Mouse (Mus musculus): Measurements from ENCODE around the gene Akap9. TPM values are rescaled to one million over a fixed set of nuclear protein-coding genes. Genes with fewer than 3 reads are reported as not detected.
"Not testable (repeated sequence)": the region's sequence is repeated elsewhere in the genome, so short reads cannot be mapped to it uniquely, and the experiment has no call there.

The Akap9 gene
- polyA plus RNA-seq, 1 experiment from 2014 or later = 198 TPM

- not testable (repeated sequence) for DNase-seq (ENCODE audit: low spot score); H3K27ac ChIP-seq (ENCODE audit: low read depth, low read length); H3K9me3 ChIP-seq (replicated peaks; ENCODE audit: control insufficient read depth, low read length); H3K4me3 ChIP-seq (ENCODE audit: low read depth, low read length); H3K9ac ChIP-seq (ENCODE audit: low read length); H3K27me3 ChIP-seq (replicated peaks; ENCODE audit: control insufficient read depth, insufficient read depth, low read length); ATAC-seq; H3K4me2 ChIP-seq (ENCODE audit: low read length); H3K4me1 ChIP-seq (ENCODE audit: control insufficient read depth, insufficient read depth, low read length)
- H3K36me3 ChIP-seq (ENCODE audit: control insufficient read depth, insufficient read depth, low read length) = peaks cover 13% of the 10 kb centered on the region
- 56% methylated on average over 4 of the region's 4 CpGs for WGBS
These were observed 15.3 kb downstream of the Akap9 start for GRCm38 (mm10) chr5:3943169-3943568.

- Histone ChIP-seq H3K4me3 (ENCODE audit: low read depth, low read length) (no peak overlapping the region), H3K27ac (ENCODE audit: low read depth, low read length) (no peak overlapping the region), H3K9ac (ENCODE audit: low read length) (no peak overlapping the region), H3K27me3 (replicated peaks; ENCODE audit: control insufficient read depth, insufficient read depth, low read length) (no peaks in the 10 kb centered on the region), H3K4me2 (ENCODE audit: low read length) (no peak overlapping the region), H3K9me3 (replicated peaks; ENCODE audit: control insufficient read depth, low read length) (no peaks in the 10 kb centered on the region), H3K4me1 (ENCODE audit: control insufficient read depth, insufficient read depth, low read length) (no peaks in the 10 kb centered on the region), H3K36me3 (ENCODE audit: control insufficient read depth, insufficient read depth, low read length) (peaks cover 85% of the 10 kb centered on the region)
- 93% methylated on average over 6 of the region's 6 CpGs for WGBS
- DNase-seq (ENCODE audit: low spot score) (no peak), ATAC-seq (no peak)
These were observed 24.6 kb downstream of the Akap9 start for GRCm38 (mm10) chr5:3952498-3952897.

DNA sequence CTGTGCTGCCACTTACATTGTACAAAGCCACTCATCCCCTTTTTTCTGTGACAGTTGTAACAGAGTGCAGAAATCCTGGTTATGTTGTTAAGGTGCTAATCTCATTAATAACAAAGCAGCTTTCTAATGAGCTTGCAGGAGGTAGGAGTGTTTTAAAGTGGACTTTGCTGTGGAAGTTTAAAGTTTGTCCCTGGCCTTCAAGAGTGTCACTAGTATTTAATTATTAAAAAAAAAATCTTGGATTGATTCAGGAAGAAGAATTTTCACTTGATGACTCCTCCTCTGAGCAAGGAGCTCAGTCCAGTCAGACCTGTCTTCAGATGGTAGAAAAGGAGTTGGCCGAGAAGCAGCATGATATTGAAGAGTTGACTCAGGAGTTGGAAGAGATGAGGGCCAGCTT lies 26.7 kb downstream of the Akap9 start:
- DNase-seq (ENCODE audit: low spot score) = no peak
- Histone ChIP-seq H3K27ac (ENCODE audit: low read depth, low read length) (no peak overlapping the region), H3K36me3 (ENCODE audit: control insufficient read depth, insufficient read depth, low read length) (peaks cover 83% of the 10 kb centered on the region), H3K9ac (ENCODE audit: low read length) (no peak overlapping the region), H3K9me3 (replicated peaks; ENCODE audit: control insufficient read depth, low read length) (no peaks in the 10 kb centered on the region), H3K4me2 (ENCODE audit: low read length) (no peak overlapping the region), H3K4me1 (ENCODE audit: control insufficient read depth, insufficient read depth, low read length) (no peaks in the 10 kb centered on the region), H3K27me3 (replicated peaks; ENCODE audit: control insufficient read depth, insufficient read depth, low read length) (no peaks in the 10 kb centered on the region), H3K4me3 (ENCODE audit: low read depth, low read length) (no peak overlapping the region)
- no peak for ATAC-seq
- WGBS = 88% methylated on average over 1 of the region's 1 CpGs

DNA sequence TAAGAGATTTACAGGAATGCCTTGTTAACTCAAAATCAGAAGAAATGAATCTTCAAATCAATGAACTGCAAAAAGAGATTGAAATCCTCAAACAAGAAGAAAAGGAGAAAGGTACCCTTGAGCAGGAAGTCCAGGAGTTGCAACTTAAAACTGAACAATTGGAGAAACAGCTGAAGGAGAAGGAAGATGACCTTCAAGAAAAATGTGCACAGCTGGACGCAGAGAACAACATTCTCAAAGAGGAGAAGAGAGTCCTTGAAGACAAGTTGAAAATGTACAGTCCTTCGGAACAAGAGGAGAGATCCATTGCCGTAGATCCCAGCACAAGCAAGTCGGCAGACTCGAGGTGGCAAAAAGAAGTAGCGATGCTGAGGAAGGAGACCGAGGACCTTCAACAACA lies 33.4 kb downstream of the Akap9 start:
- no peak overlapping the region for H3K4me3 ChIP-seq (ENCODE audit: low read depth, low read length)
- no peaks in the 10 kb centered on the region for H3K9me3 ChIP-seq (replicated peaks; ENCODE audit: control insufficient read depth, low read length)
- H3K4me2 ChIP-seq (ENCODE audit: low read length) = no peak overlapping the region
- peaks cover 76% of the 10 kb centered on the region for H3K36me3 ChIP-seq (ENCODE audit: control insufficient read depth, insufficient read depth, low read length)
- H3K4me1 ChIP-seq (ENCODE audit: control insufficient read depth, insufficient read depth, low read length) = no peaks in the 10 kb centered on the region
- H3K9ac ChIP-seq (ENCODE audit: low read length) = no peak overlapping the region
- H3K27ac ChIP-seq (ENCODE audit: low read depth, low read length) = no peak overlapping the region
- ATAC-seq (no peak), DNase-seq (ENCODE audit: low spot score) (no peak)
- 97% methylated on average over 7 of the region's 7 CpGs for WGBS
- H3K27me3 ChIP-seq (replicated peaks; ENCODE audit: control insufficient read depth, insufficient read depth, low read length) = no peaks in the 10 kb centered on the region

DNA sequence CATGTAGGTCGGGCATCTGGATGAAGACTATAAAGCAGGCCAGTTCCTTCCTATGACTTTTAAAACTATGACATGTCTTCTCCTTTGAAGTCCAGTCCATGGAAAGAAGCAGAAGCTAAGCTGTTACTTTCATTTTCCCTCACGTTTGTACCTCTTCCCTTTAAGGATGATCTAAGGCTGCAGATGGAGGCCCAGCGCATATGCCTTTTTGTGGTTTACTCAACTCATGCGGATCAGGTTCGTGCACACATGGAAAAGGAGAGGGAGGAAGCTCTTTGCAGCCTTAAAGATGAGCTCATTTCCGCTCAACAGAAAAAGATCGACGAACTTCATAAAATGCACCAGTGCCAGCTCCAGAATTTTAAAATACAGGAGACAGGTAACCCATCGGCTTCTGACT lies 40.6 kb downstream of the Akap9 start:
- Histone ChIP-seq H3K4me2 (ENCODE audit: low read length) (no peak overlapping the region), H3K27me3 (replicated peaks; ENCODE audit: control insufficient read depth, insufficient read depth, low read length) (no peaks in the 10 kb centered on the region), H3K36me3 (ENCODE audit: control insufficient read depth, insufficient read depth, low read length) (peaks cover 71% of the 10 kb centered on the region), H3K4me3 (ENCODE audit: low read depth, low read length) (no peak overlapping the region), H3K27ac (ENCODE audit: low read depth, low read length) (no peak overlapping the region), H3K9me3 (replicated peaks; ENCODE audit: control insufficient read depth, low read length) (no peaks in the 10 kb centered on the region), H3K9ac (ENCODE audit: low read length) (no peak overlapping the region), H3K4me1 (ENCODE audit: control insufficient read depth, insufficient read depth, low read length) (no peaks in the 10 kb centered on the region)
- ATAC-seq (no peak), DNase-seq (ENCODE audit: low spot score) (no peak)
- WGBS = 95% methylated on average over 9 of the region's 9 CpGs

GRCm38 (mm10) chr5:3969114-3969513 lies 41.3 kb downstream of the Akap9 start:
- peaks cover 74% of the 10 kb centered on the region for H3K36me3 ChIP-seq (ENCODE audit: control insufficient read depth, insufficient read depth, low read length)
- no peak overlapping the region for H3K27ac ChIP-seq (ENCODE audit: low read depth, low read length)
- H3K9ac ChIP-seq (ENCODE audit: low read length) = no peak overlapping the region
- no peak for ATAC-seq
- H3K4me3 ChIP-seq (ENCODE audit: low read depth, low read length) = no peak overlapping the region
- no peaks in the 10 kb centered on the region for H3K9me3 ChIP-seq (replicated peaks; ENCODE audit: control insufficient read depth, low read length)
- WGBS = 97% methylated on average over 6 of the region's 6 CpGs
- no peak overlapping the region for H3K4me2 ChIP-seq (ENCODE audit: low read length)
- no peaks in the 10 kb centered on the region for H3K27me3 ChIP-seq (replicated peaks; ENCODE audit: control insufficient read depth, insufficient read depth, low read length)
- DNase-seq (ENCODE audit: low spot score) = no peak
- H3K4me1 ChIP-seq (ENCODE audit: control insufficient read depth, insufficient read depth, low read length) = no peaks in the 10 kb centered on the region

GRCm38 (mm10) chr5:3970936-3971335 lies 43.1 kb downstream of the Akap9 start:
- Histone ChIP-seq H3K27me3 (replicated peaks; ENCODE audit: control insufficient read depth, insufficient read depth, low read length) (no peaks in the 10 kb centered on the region), H3K4me2 (ENCODE audit: low read length) (no peak overlapping the region), H3K27ac (ENCODE audit: low read depth, low read length) (no peak overlapping the region), H3K9me3 (replicated peaks; ENCODE audit: control insufficient read depth, low read length) (no peaks in the 10 kb centered on the region), H3K4me3 (ENCODE audit: low read depth, low read length) (no peak overlapping the region), H3K9ac (ENCODE audit: low read length) (no peak overlapping the region), H3K36me3 (ENCODE audit: control insufficient read depth, insufficient read depth, low read length) (peaks cover 76% of the 10 kb centered on the region), H3K4me1 (ENCODE audit: control insufficient read depth, insufficient read depth, low read length) (no peaks in the 10 kb centered on the region)
- ATAC-seq (no peak), DNase-seq (ENCODE audit: low spot score) (no peak)
- 84% methylated on average over 2 of the region's 2 CpGs for WGBS

DNA sequence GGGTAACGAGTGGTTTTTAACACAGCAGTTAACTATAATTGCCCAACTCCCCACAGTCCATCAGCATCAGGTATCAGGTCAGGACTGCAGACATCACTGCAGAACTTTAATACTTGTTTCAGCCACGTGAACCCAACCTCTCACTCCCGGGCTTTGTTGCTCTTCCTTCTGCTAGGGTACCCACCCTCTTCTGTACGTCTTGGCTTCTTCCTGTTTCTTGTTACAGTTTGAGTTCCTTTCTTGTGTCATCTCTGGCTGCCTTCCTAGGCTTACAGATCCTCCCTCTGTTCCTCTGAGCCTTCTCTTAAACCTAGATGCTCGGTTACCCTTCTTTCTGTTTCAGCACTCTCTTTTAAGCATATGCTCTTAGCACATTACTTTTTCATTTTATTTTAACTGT lies 45.9 kb downstream of the Akap9 start:
- Histone ChIP-seq H3K9ac (ENCODE audit: low read length) (no peak overlapping the region), H3K27me3 (replicated peaks; ENCODE audit: control insufficient read depth, insufficient read depth, low read length) (no peaks in the 10 kb centered on the region), H3K4me3 (ENCODE audit: low read depth, low read length) (no peak overlapping the region), H3K27ac (ENCODE audit: low read depth, low read length) (no peak overlapping the region), H3K4me2 (ENCODE audit: low read length) (no peak overlapping the region), H3K4me1 (ENCODE audit: control insufficient read depth, insufficient read depth, low read length) (no peaks in the 10 kb centered on the region), H3K9me3 (replicated peaks; ENCODE audit: control insufficient read depth, low read length) (no peaks in the 10 kb centered on the region), H3K36me3 (ENCODE audit: control insufficient read depth, insufficient read depth, low read length) (peaks cover 78% of the 10 kb centered on the region)
- ATAC-seq (no peak), DNase-seq (ENCODE audit: low spot score) (no peak)
- 81% methylated on average over 5 of the region's 5 CpGs for WGBS

DNA sequence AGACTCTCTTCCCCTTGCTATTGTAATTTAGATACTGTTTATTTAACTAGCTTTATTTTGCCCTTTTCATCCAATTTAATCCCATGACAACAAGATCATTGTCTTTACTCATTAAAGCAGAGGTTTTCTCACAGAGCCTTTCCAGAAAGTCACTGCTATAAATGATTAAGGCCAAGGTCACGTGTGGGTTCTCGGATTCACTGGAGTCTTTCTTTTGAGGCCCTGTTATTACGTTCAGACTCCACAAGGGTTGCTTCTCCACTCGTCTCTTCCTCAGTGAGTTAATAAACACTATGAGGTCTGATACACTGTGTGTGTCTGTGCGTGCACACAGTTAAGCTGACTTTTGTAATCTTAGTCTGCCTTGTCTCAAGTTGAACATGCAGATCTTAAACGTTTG lies 47.0 kb downstream of the Akap9 start:
- no peak for ATAC-seq
- peaks cover 67% of the 10 kb centered on the region for H3K36me3 ChIP-seq (ENCODE audit: control insufficient read depth, insufficient read depth, low read length)
- WGBS = 72% methylated on average over 6 of the region's 6 CpGs

More for the DNA sequence above, 47.0 kb downstream of the Akap9 start:
- Histone ChIP-seq H3K27me3 (replicated peaks; ENCODE audit: control insufficient read depth, insufficient read depth, low read length) (no peaks in the 10 kb centered on the region), H3K9ac (ENCODE audit: low read length) (no peak overlapping the region), H3K4me3 (ENCODE audit: low read depth, low read length) (no peak overlapping the region), H3K9me3 (replicated peaks; ENCODE audit: control insufficient read depth, low read length) (no peaks in the 10 kb centered on the region), H3K27ac (ENCODE audit: low read depth, low read length) (no peak overlapping the region), H3K4me1 (ENCODE audit: control insufficient read depth, insufficient read depth, low read length) (no peaks in the 10 kb centered on the region), H3K4me2 (ENCODE audit: low read length) (no peak overlapping the region)
- DNase-seq (ENCODE audit: low spot score) = no peak
